Mouse (Mus musculus): Measurements from ENCODE around the gene C330021F23Rik. TPM values are rescaled to one million over a fixed set of nuclear protein-coding genes. Genes with fewer than 3 reads are reported as not detected.

Gene C330021F23Rik
- 3.0 and 4.9 TPM in 2 replicates for polyA plus RNA-seq (2014; fragmentation: Nextera tagmentation; extraction: Ambion mirVana)

DNA sequence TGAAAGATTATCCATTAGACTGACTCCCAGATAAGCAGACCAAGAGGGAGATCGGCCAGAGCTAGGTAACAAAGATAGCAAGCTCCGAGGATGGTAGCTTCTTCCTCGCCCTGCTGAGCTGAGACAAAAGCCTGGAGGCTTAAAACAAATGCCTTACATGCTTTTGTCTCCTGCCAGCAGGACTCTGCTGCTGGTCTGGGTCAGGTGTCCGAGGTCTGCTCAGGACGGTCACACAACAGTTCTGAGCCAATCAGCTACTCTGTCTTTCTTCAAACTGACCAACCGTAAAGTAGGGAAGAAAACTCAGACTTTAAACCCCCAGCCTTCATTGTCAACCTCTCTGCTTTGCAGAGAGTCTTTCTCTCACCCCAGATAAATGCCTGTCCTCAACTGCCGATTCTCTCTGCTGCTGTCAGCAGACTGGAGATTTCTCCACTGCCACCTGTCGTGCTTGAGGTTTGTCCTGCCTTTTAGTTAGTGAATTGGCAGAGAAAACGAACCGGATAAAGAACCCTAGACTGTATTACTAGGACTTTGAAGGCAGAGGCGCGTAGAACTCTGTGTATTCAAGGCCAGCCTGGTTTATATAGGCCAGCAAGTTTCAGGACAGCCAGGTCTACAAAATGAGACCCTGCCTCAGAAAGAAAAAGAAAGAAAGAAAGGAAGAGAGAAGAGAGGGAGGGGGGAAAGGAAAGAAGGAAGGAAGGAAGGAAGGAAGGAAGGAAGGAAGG is at the start of gene C330021F23Rik:
Gene C330021F23Rik (plus strand): TSS at position 350 of the 731 bp plus-strand sequence.
- H3K27me3 ChIP-seq (replicated peaks; ENCODE audit: control insufficient read depth, insufficient read depth, low read length): no peaks in the 10 kb centered on the region
- H3K36me3 ChIP-seq (ENCODE audit: control insufficient read depth, insufficient read depth, low read length): no peaks in the 10 kb centered on the region
- H3K4me1 ChIP-seq (replicated peaks; ENCODE audit: control insufficient read depth, insufficient read depth, low read length): no peaks in the 10 kb centered on the region; the same call in 1 of the 2 replicates
- ATAC-seq (replicated peaks; ENCODE audit: low FRiP score): peak; percentile 64
- WGBS: 12% methylated on average over 12 of the region's 12 CpGs
- peak; percentile 37 for DNase-seq (ENCODE audit: low spot score)
- no peaks in the 10 kb centered on the region for H3K9me3 ChIP-seq (ENCODE audit: control insufficient read depth, low read length)
- H3K4me2 ChIP-seq: peak within 1 kb of the TSS; percentile 51
- peak within 1 kb of the TSS; percentile 32; the same call in 1 of the 2 replicates for H3K9ac ChIP-seq (ENCODE audit: low read depth, low read length)
- peak within 1 kb of the TSS; percentile 21 for H3K4me3 ChIP-seq (ENCODE audit: low read depth, low read length)
- peak within 1 kb of the TSS; percentile 42; the same call in 1 of the 2 replicates for H3K27ac ChIP-seq (ENCODE audit: low read depth, low read length)

DNA sequence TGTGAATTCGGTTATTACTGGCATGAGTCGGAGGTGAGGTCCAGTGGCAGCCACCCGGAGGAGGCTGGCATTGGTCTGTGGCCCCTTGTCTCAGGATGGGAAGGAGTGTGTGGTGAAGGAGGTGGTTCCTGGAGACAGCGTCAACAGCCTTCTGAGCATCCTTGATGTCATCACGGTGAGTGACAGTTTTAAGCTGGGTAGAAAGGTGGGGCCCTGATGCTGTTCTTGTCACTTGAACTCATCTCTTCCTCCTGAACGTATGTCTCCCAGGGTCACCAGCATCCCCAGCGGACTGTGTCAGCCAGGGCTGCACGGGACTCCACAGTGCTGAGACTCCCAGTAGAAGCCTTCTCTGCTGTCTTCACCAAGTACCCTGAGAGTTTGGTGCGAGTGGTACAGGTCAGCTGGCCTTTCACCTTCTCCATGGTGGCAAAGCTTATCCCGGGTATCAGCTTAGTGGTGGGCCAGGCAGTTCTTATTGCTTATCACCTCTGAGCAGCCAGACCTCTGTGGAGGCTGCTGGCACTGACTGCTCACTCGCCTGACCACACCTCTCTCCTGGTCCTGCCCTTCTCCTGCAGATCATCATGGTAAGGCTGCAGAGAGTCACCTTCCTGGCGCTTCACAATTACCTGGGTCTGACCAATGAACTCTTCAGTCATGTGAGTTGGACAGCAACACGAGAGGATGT is 45.6 kb upstream of the C330021F23Rik start:
- no peaks in the 10 kb centered on the region for H3K9me3 ChIP-seq (ENCODE audit: control insufficient read depth, low read length)
- H3K27ac ChIP-seq (ENCODE audit: low read depth, low read length): peak overlapping the region; percentile 55
- peaks cover 17% of the 10 kb centered on the region; the same call in 1 of the 2 replicates for H3K36me3 ChIP-seq (ENCODE audit: control insufficient read depth, insufficient read depth, low read length)
- DNase-seq (ENCODE audit: low spot score) (no peak), ATAC-seq (replicated peaks; ENCODE audit: low FRiP score) (peak; percentile 97)
- no peaks in the 10 kb centered on the region for H3K27me3 ChIP-seq (replicated peaks; ENCODE audit: control insufficient read depth, insufficient read depth, low read length)
- 70% methylated on average over 13 of the region's 13 CpGs for WGBS
- peak overlapping the region; percentile 43 for H3K4me2 ChIP-seq
- H3K9ac ChIP-seq (ENCODE audit: low read depth, low read length): no peak overlapping the region
- no peak overlapping the region for H3K4me3 ChIP-seq (ENCODE audit: low read depth, low read length)
- peaks cover 18% of the 10 kb centered on the region for H3K4me1 ChIP-seq (replicated peaks; ENCODE audit: control insufficient read depth, insufficient read depth, low read length)

DNA sequence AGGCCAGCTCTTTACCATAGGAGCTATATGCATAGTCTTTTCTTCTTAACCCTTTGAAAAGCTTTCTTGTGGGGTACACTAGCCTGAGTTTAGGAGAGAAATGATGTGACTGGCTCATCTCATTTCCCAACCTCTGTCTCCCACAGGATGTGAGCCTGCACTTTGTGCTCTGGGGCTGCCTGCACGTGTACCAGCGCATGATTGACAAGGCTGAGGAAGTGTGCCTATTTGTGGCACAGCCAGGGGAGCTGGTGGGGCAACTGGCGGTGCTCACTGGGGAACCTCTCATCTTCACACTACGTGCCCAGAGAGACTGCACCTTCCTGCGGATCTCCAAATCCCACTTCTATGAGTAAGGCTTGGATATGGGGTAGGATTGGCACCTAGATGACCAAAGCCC is 37.0 kb upstream of the C330021F23Rik start:
- no peak for ATAC-seq (replicated peaks; ENCODE audit: low FRiP score)
- no peak overlapping the region for H3K9ac ChIP-seq (ENCODE audit: low read depth, low read length)
- WGBS: 79% methylated on average over 5 of the region's 5 CpGs

DNA sequence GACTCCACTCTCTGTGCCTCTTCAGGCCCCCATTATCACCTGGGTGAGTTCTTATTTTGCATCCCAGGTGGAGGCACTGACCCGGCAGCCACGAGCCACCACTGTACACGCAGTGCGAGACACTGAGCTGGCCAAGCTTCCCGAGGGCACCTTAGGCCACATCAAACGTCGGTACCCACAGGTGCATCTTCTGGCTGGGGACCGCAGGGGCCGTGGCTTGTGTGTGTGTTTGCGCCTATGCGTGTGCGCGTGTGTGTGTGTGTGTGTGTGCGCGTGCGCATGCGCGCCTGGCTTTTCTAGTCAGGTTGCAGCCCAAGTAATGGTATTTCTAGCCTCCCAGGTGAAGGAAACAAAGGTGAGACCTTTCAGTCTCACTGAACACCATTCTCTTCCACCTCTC is 35.9 kb upstream of the C330021F23Rik start:
- 94% methylated on average over 18 of the region's 18 CpGs for WGBS
- H3K27me3 ChIP-seq (replicated peaks; ENCODE audit: control insufficient read depth, insufficient read depth, low read length): no peaks in the 10 kb centered on the region
- no peak overlapping the region for H3K27ac ChIP-seq (ENCODE audit: low read depth, low read length)
- H3K9ac ChIP-seq (ENCODE audit: low read depth, low read length): no peak overlapping the region
- no peak overlapping the region for H3K4me2 ChIP-seq
- ATAC-seq (replicated peaks; ENCODE audit: low FRiP score): no peak
- peaks cover 4% of the 10 kb centered on the region; the same call in 1 of the 2 replicates for H3K4me1 ChIP-seq (replicated peaks; ENCODE audit: control insufficient read depth, insufficient read depth, low read length)
- H3K4me3 ChIP-seq (ENCODE audit: low read depth, low read length): no peak overlapping the region
- DNase-seq (ENCODE audit: low spot score): no peak
- peaks cover 12% of the 10 kb centered on the region; the same call in 1 of the 2 replicates for H3K36me3 ChIP-seq (ENCODE audit: control insufficient read depth, insufficient read depth, low read length)
- H3K9me3 ChIP-seq (ENCODE audit: control insufficient read depth, low read length): no peaks in the 10 kb centered on the region

More for the DNA sequence above, 37.0 kb upstream of the C330021F23Rik start:
- Histone ChIP-seq H3K4me1 (replicated peaks; ENCODE audit: control insufficient read depth, insufficient read depth, low read length) (no peaks in the 10 kb centered on the region), H3K9me3 (ENCODE audit: control insufficient read depth, low read length) (no peaks in the 10 kb centered on the region), H3K4me2 (no peak overlapping the region), H3K27me3 (replicated peaks; ENCODE audit: control insufficient read depth, insufficient read depth, low read length) (no peaks in the 10 kb centered on the region), H3K27ac (ENCODE audit: low read depth, low read length) (no peak overlapping the region), H3K36me3 (ENCODE audit: control insufficient read depth, insufficient read depth, low read length) (peaks cover 17% of the 10 kb centered on the region; the same call in 1 of the 2 replicates), H3K4me3 (ENCODE audit: low read depth, low read length) (no peak overlapping the region)
- no peak for DNase-seq (ENCODE audit: low spot score)

DNA sequence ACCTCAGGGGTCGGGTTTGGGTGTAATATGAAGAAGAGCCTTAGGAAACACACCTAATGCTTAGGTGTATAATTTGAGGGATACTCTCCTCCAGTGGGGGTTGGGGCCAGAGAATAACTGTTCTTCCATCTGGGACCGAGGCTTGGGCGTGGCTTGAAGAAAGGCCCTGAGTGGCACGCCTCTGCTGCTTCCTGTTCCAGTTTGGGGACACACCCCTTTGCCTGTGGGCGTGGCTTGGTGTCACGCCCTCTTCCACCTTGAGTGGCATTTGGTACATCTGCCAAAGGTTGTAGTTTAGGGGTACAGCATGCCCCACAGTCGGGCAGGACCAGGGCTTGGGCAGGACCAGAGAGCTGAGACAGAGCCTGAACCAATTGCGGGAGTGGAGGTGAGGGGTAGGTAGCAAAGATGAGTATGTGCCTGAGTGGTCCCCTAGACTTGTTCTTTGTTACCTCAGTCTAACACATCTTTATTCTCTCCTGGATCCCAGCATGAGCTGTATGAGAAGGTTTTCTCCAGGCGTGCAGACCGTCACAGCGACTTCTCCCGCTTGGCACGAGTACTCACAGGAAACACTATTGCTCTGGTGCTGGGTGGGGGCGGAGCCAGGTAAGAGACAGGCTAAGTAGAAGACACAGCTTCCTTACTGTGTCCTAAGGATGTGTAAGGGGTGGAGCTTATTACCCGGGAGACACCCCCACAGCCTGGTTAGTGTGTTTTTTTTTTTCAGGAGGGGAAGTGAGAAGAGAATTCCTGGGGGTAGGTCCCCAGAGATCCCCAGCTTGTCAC is 31.5 kb upstream of the C330021F23Rik start:
- DNase-seq (ENCODE audit: low spot score): no peak

DNA sequence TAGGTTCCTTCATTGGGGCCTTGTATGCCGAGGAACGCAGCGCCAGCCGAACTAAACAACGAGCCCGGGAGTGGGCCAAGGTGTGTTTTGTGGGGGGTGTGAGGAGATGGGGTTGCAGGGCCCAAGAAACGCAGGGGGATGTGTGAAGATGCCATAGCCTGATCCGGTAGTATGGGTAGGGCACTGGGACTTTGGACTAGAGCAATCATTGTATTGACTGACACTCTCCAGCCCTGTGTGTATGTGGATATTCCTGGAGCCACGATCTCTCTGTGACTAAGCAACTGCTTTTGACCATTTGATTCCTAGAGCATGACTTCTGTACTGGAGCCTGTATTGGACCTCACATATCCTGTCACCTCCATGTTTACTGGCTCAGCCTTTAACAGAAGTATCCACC is 30.9 kb upstream of the C330021F23Rik start:
- no peak for ATAC-seq (replicated peaks; ENCODE audit: low FRiP score)
- Histone ChIP-seq H3K9me3 (ENCODE audit: control insufficient read depth, low read length) (no peaks in the 10 kb centered on the region), H3K27ac (ENCODE audit: low read depth, low read length) (no peak overlapping the region), H3K36me3 (ENCODE audit: control insufficient read depth, insufficient read depth, low read length) (peaks cover 15% of the 10 kb centered on the region; the same call in 1 of the 2 replicates), H3K9ac (ENCODE audit: low read depth, low read length) (no peak overlapping the region), H3K4me1 (replicated peaks; ENCODE audit: control insufficient read depth, insufficient read depth, low read length) (peaks cover 4% of the 10 kb centered on the region; the same call in 1 of the 2 replicates), H3K27me3 (replicated peaks; ENCODE audit: control insufficient read depth, insufficient read depth, low read length) (no peaks in the 10 kb centered on the region), H3K4me3 (ENCODE audit: low read depth, low read length) (no peak overlapping the region), H3K4me2 (no peak overlapping the region)
- no peak for DNase-seq (ENCODE audit: low spot score)
- WGBS: 93% methylated on average over 9 of the region's 9 CpGs

More for the DNA sequence above, 31.5 kb upstream of the C330021F23Rik start:
- H3K27ac ChIP-seq (ENCODE audit: low read depth, low read length): no peak overlapping the region
- peaks cover 4% of the 10 kb centered on the region; the same call in 1 of the 2 replicates for H3K4me1 ChIP-seq (replicated peaks; ENCODE audit: control insufficient read depth, insufficient read depth, low read length)
- H3K36me3 ChIP-seq (ENCODE audit: control insufficient read depth, insufficient read depth, low read length): peaks cover 19% of the 10 kb centered on the region; the same call in 1 of the 2 replicates
- 54% methylated on average over 15 of the region's 15 CpGs for WGBS
- H3K4me3 ChIP-seq (ENCODE audit: low read depth, low read length): no peak overlapping the region
- H3K27me3 ChIP-seq (replicated peaks; ENCODE audit: control insufficient read depth, insufficient read depth, low read length): no peaks in the 10 kb centered on the region
- ATAC-seq (replicated peaks; ENCODE audit: low FRiP score): peak; percentile 84
- peak overlapping the region; percentile 39 for H3K4me2 ChIP-seq
- H3K9me3 ChIP-seq (ENCODE audit: control insufficient read depth, low read length): no peaks in the 10 kb centered on the region
- H3K9ac ChIP-seq (ENCODE audit: low read depth, low read length): no peak overlapping the region

DNA sequence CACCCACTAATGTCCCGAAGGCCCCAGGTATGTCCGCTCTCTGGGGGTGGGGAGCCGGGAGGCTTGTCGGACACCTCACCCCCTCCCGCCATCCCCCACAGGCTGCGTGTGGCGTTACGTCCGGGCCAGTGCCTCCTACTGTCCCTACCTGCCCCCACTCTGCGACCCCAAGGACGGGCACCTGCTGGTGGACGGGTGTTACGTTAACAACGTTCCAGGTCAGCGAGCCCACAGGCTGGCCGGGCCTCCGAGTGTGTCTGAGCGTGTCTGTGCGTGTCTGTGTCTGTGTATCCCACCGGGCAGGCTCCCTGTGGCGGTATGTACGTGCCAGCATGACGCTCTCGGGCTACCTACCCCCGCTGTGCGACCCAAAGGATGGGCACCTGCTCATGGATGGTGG is 30.1 kb upstream of the C330021F23Rik start:
- Histone ChIP-seq H3K4me3 (ENCODE audit: low read depth, low read length) (no peak overlapping the region), H3K4me1 (replicated peaks; ENCODE audit: control insufficient read depth, insufficient read depth, low read length) (peaks cover 4% of the 10 kb centered on the region; the same call in 1 of the 2 replicates), H3K27me3 (replicated peaks; ENCODE audit: control insufficient read depth, insufficient read depth, low read length) (no peaks in the 10 kb centered on the region), H3K4me2 (no peak overlapping the region), H3K9me3 (ENCODE audit: control insufficient read depth, low read length) (no peaks in the 10 kb centered on the region), H3K27ac (ENCODE audit: low read depth, low read length) (no peak overlapping the region), H3K9ac (ENCODE audit: low read depth, low read length) (no peak overlapping the region), H3K36me3 (ENCODE audit: control insufficient read depth, insufficient read depth, low read length) (peaks cover 15% of the 10 kb centered on the region; the same call in 1 of the 2 replicates)
- 94% methylated on average over 26 of the region's 26 CpGs for WGBS
- no peak for DNase-seq (ENCODE audit: low spot score)
- ATAC-seq (replicated peaks; ENCODE audit: low FRiP score): no peak

DNA sequence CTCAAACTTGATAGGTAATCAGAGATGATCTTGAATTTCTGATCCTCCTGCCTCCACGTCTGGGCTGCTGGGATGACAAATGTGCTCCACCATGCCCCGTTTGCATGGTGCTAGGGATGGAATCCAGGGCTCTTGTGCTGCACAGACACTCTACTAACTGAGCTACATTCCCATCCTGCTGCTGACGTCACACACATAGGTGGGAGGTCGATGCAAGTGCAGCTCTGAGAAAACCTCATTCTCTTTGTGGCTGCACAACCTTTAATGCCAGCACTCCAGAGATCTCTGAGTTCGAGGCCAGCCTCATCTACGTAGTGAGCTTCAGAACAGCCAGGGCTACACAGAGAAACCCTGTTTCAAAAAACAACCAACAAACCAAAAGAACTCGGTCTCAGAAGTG is 28.6 kb upstream of the C330021F23Rik start:
- no peak for ATAC-seq (replicated peaks; ENCODE audit: low FRiP score)
- no peak overlapping the region for H3K27ac ChIP-seq (ENCODE audit: low read depth, low read length)
- H3K9ac ChIP-seq (ENCODE audit: low read depth, low read length): no peak overlapping the region
- H3K27me3 ChIP-seq (replicated peaks; ENCODE audit: control insufficient read depth, insufficient read depth, low read length): no peaks in the 10 kb centered on the region
- no peak for DNase-seq (ENCODE audit: low spot score)
- no peaks in the 10 kb centered on the region for H3K9me3 ChIP-seq (ENCODE audit: control insufficient read depth, low read length)
- whole genome bisulfite sequencing: 81% methylated on average over 7 of the region's 7 CpGs
- peaks cover 24% of the 10 kb centered on the region for H3K36me3 ChIP-seq (ENCODE audit: control insufficient read depth, insufficient read depth, low read length)
- no peak overlapping the region for H3K4me2 ChIP-seq
- H3K4me1 ChIP-seq (replicated peaks; ENCODE audit: control insufficient read depth, insufficient read depth, low read length): peaks cover 4% of the 10 kb centered on the region; the same call in 1 of the 2 replicates
- no peak overlapping the region for H3K4me3 ChIP-seq (ENCODE audit: low read depth, low read length)

Data from liver, embryonic 11.5 days (tissue).